Mouse (Mus musculus) left cerebral cortex, postnatal 10 days (tissue): ENCODE results near the gene Rad9a. TPM values are rescaled to one million over a fixed set of nuclear protein-coding genes. Genes with fewer than 3 reads are reported as not detected.

Experiments used
- DNase-seq, 2 experiments: peaks; one replicate each; pipeline ENCODE4 v3.0.0; 2021 to 2022; ENCODE audit warnings: low spot score in 2 of 2, mixed read lengths in 1 of 2; ENCODE audit errors: extremely low spot score in 1 of 2
- intact Hi-C: fragments of 180-260 bp; cut with DNase I; formaldehyde crosslinking; loops from one replicate; pipeline ENCODE4 v1.15.1; 2025
- total RNA-seq, 2 experiments: library from RNA; stranded (reverse); gene quantifications; 2 replicates each; pipeline ENCODE4 v1.2.3; 2021

Rad9a gene
- total RNA-seq, 2 experiments from 2014 or later: 8.9 to 9.3 TPM

- DNase-seq: no peak
- intact Hi-C loops: loop anchor here (10.0 kb wide), 3 partner anchors 116 to 276 kb away; partner anchors contain the start of gene Ndufv1
These were observed 19.7 kb upstream of the Rad9a start for GRCm38 (mm10) chr19:4220957-4221743.

- intact Hi-C loops: loop anchor here (10.0 kb wide), 3 partner anchors 116 to 276 kb away; partner anchors contain the start of gene Ndufv1
These were observed 19.0 kb upstream of the Rad9a start for GRCm38 (mm10) chr19:4220416-4220815.

GRCm38 (mm10) chr19:4219943-4220342, 18.5 kb upstream of the Rad9a start:
- intact Hi-C loops: loop anchor here (10.0 kb wide), 3 partner anchors 115 to 275 kb away; partner anchors contain the start of gene Ndufv1
- no peak for DNase-seq

More at GRCm38 (mm10) chr19:4220416-4220815, 19.0 kb upstream of the Rad9a start:
- DNase-seq: no peak

GRCm38 (mm10) chr19:4218784-4219183, 17.3 kb upstream of the Rad9a start:
- DNase-seq: no peak
- intact Hi-C loops: no loop called here

- intact Hi-C loops: no loop called here
- no peak for DNase-seq
These were observed 16.8 kb upstream of the Rad9a start for GRCm38 (mm10) chr19:4218293-4218692.

- intact Hi-C loops: no loop called here
- DNase-seq: no peak
These were observed 16.4 kb upstream of the Rad9a start for GRCm38 (mm10) chr19:4217855-4218254.

- intact Hi-C loops: no loop called here
- DNase-seq: no peak
These were observed 15.7 kb upstream of the Rad9a start for GRCm38 (mm10) chr19:4217140-4217539.

GRCm38 (mm10) chr19:4216041-4216685, 14.7 kb upstream of the Rad9a start:
- intact Hi-C loops: no loop called here
- DNase-seq: peak in 1 of 2 experiments; percentile 59

- no peak for DNase-seq
- intact Hi-C loops: no loop called here
These were observed 14.0 kb upstream of the Rad9a start for GRCm38 (mm10) chr19:4215451-4215840.

GRCm38 (mm10) chr19:4214771-4215450, 13.4 kb upstream of the Rad9a start:
- intact Hi-C loops: no loop called here
- no peak for DNase-seq

- intact Hi-C loops: no loop called here
- peak in 1 of 2 experiments; percentile 61 for DNase-seq
These were observed 12.8 kb upstream of the Rad9a start, which contains the start of the genes Clcf1 and AC109138.7 for GRCm38 (mm10) chr19:4214071-4214770. Gene Clcf1 (plus strand): TSS chr19:4214238. Gene AC109138.7 (plus strand): TSS chr19:4214357.

GRCm38 (mm10) chr19:4213524-4213974, 12.1 kb upstream of the Rad9a start:
- intact Hi-C loops: no loop called here

GRCm38 (mm10) chr19:4211891-4212588, 10.6 kb upstream of the Rad9a start:
- intact Hi-C loops: no loop called here

More at GRCm38 (mm10) chr19:4213524-4213974, 12.1 kb upstream of the Rad9a start:
- no peak for DNase-seq

GRCm38 (mm10) chr19:4208563-4208962, 7.1 kb upstream of the Rad9a start:
- intact Hi-C loops: no loop called here
- no peak for DNase-seq

More at GRCm38 (mm10) chr19:4211891-4212588, 10.6 kb upstream of the Rad9a start:
- no peak for DNase-seq

GRCm38 (mm10) chr19:4206971-4207370, 5.5 kb upstream of the Rad9a start:
- intact Hi-C loops: loop anchor here (2.0 kb wide), 1 partner anchor 22 kb away; no protein-coding TSS in a partner anchor
- peak in 1 of 2 experiments; percentile 75 for DNase-seq

- no peak for DNase-seq
- intact Hi-C loops: loop anchor here (5.0 kb wide), 1 partner anchor 78 kb away; the partner anchor contains the start of gene Aip
These were observed 3.4 kb upstream of the Rad9a start for GRCm38 (mm10) chr19:4204889-4205288.

- intact Hi-C loops: loop anchor here (5.0 kb wide), 1 partner anchor 76 kb away; the partner anchor contains the start of gene Aip
- DNase-seq: no peak
These were observed 2.3 kb upstream of the Rad9a start for GRCm38 (mm10) chr19:4203604-4204326.
